Mouse (Mus musculus) adrenal gland, postnatal 25 days (tissue): Measurements from ENCODE around the gene Wdr43. TPM values are rescaled to one million over a fixed set of nuclear protein-coding genes. Genes with fewer than 3 reads are reported as not detected.
"Not testable (repeated sequence)": the region's sequence is repeated elsewhere in the genome, so short reads cannot be mapped to it uniquely, and the experiment has no call there.

Source experiments
- DNase-seq: peaks from one replicate; pipeline ENCODE4 v3.0.0; 2021; ENCODE audit warnings: mixed read lengths
- long read RNA-seq: library from polyadenylated mRNA; stranded (forward); transcript quantifications from one replicate; pipeline ENCODE4 v2.0.0, GENCODE M21; 2021
- total RNA-seq: library from RNA; stranded (reverse); gene quantifications from 2 replicates; pipeline ENCODE4 v1.2.3, GENCODE M21; 2021

Wdr43 gene
- 45.4 and 46.7 TPM in 2 replicates for total RNA-seq
- long read RNA-seq, transcript Wdr43-201 (18 exons, 3,450 nt), result major isoform, 57 of 71 reads
- long read RNA-seq, partial matches to known transcripts, result 5 of 71 reads
- long read RNA-seq, other reads (novel, unspliced or antisense), result 9 of 71 reads

- DNase-seq, result peak; percentile 97
Measured at GRCm38 (mm10) chr17:71615638-71616318, at the start of gene Wdr43. Gene Wdr43 (plus strand): TSS chr17:71615895.

- no peak for DNase-seq
Measured at GRCm38 (mm10) chr17:71579176-71579705, 36.5 kb upstream of the Wdr43 start.

- DNase-seq, result no peak
Measured at GRCm38 (mm10) chr17:71597881-71598658, 17.6 kb upstream of the Wdr43 start.

GRCm38 (mm10) chr17:71598659-71599554, 16.8 kb upstream of the Wdr43 start:
- DNase-seq, result peak; percentile 89

- DNase-seq, result peak; percentile 18
Measured at GRCm38 (mm10) chr17:71616319-71617032, 781 bp downstream of the Wdr43 start.

GRCm38 (mm10) chr17:71617033-71617362, 1.3 kb downstream of the Wdr43 start:
- no peak for DNase-seq

GRCm38 (mm10) chr17:71617974-71618373, 2.3 kb downstream of the Wdr43 start:
- DNase-seq, result no peak

GRCm38 (mm10) chr17:71631806-71632205, 16.1 kb downstream of the Wdr43 start:
- DNase-seq, result no peak

- no peak for DNase-seq
Measured at GRCm38 (mm10) chr17:71633350-71633749, 17.7 kb downstream of the Wdr43 start.

- DNase-seq, result no peak
Measured at GRCm38 (mm10) chr17:71636786-71637185, 21.1 kb downstream of the Wdr43 start.

GRCm38 (mm10) chr17:71637750-71638265, 22.1 kb downstream of the Wdr43 start:
- peak; percentile 35 for DNase-seq

- not testable (repeated sequence) for DNase-seq
Measured at GRCm38 (mm10) chr17:71639056-71639455, 23.4 kb downstream of the Wdr43 start.

- DNase-seq, result no peak
Measured at GRCm38 (mm10) chr17:71640421-71641085, 24.9 kb downstream of the Wdr43 start.

- DNase-seq, result no peak
Measured at GRCm38 (mm10) chr17:71642190-71642589, 26.5 kb downstream of the Wdr43 start.

- DNase-seq, result no peak
Measured at GRCm38 (mm10) chr17:71650011-71650410, 34.3 kb downstream of the Wdr43 start.

- DNase-seq, result no peak
Measured at GRCm38 (mm10) chr17:71652495-71652894, 36.8 kb downstream of the Wdr43 start.

GRCm38 (mm10) chr17:71652934-71653333, 37.2 kb downstream of the Wdr43 start:
- DNase-seq, result no peak

GRCm38 (mm10) chr17:71657521-71657920, 41.8 kb downstream of the Wdr43 start:
- no peak for DNase-seq

- no peak for DNase-seq
Measured at GRCm38 (mm10) chr17:71658666-71659065, 43.0 kb downstream of the Wdr43 start.

- no peak for DNase-seq
Measured at GRCm38 (mm10) chr17:71660390-71660789, 44.7 kb downstream of the Wdr43 start.
